Mouse (Mus musculus) leukemia stem cell, adult 10-12 weeks (primary cell): ENCODE measurements around the gene Psmb10. TPM values are rescaled to one million over a fixed set of nuclear protein-coding genes. Genes with fewer than 3 reads are reported as not detected.

Experiments
- polyA plus RNA-seq: library from polyadenylated mRNA; stranded (reverse); fragments of >175 nt; gene quantifications from 2 replicates; pipeline ENCODE4 v1.2.3, GENCODE M21; 2012; ENCODE audit warnings: low replicate concordance

Psmb10 gene
- 109 and 171 TPM in 2 replicates for polyA plus RNA-seq

DNA sequence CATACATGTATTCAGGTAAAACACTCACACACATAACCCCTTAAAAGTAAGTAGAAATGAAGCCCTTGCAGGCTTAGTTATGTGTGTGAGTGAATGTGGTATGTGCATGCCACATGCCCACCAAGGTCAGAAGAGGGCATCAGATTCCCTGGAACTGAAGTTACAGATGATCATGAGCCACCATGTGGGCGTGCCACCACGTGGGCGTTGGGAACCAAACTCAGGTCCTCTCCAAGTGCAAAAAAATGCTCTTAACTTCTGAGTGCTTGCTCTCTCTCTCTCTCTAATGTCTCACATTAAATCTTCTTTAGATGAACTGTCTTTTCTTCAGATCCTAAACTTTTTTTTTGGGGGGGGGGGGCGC, at the start of gene Psmb10:
Gene Psmb10, minus strand, starts transcription at position 139 of the 364 bp plus-strand sequence.

DNA sequence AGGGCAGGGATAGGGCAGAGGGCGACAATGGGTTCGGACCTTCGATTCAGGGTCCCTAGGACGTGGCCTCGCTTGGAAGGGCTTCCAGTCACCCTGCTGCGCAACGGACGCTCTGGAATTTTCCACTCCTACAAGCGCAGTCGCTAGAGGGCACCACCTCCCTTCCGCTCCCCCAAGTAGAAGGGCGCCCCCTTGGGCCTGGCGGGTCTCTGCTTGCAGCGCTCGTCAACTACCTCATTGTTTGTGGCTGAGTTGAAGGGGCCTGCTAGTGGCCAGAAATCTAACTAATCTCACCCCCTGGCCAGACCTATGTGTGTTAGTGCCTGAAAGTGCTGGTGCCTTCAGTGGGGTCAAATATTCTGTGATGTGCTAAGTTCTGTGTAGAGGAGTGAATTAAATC, 41.1 kb upstream of the Psmb10 start, which contains the start of gene Dpep3:
Gene Dpep3, minus strand, starts transcription at position 105 of the 400 bp plus-strand sequence.

DNA sequence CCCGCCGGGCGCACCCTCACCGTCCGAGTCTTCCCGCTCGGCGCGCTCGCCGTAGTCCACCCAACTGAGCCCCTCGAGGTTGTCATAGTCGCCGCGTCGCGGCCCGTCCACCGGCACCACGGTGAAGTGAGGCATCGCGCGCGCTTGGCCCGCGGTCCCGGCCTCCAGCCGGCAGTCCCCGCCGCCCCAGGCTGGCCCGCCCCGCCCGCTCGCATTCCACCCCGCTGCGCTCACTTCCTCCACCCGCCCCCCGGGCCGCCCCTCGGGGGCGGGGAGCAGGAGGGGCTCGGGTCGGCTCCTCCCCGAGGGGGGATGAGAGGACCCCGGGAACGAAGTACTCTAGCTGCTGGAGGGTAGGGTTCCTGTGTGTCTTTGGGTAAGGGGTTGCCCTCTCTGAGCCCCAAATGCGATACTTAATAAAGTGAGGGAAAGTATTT, 27.7 kb upstream of the Psmb10 start, which contains the start of gene Slc12a4:
Gene Slc12a4, minus strand, starts transcription at position 193 of the 437 bp plus-strand sequence.

DNA sequence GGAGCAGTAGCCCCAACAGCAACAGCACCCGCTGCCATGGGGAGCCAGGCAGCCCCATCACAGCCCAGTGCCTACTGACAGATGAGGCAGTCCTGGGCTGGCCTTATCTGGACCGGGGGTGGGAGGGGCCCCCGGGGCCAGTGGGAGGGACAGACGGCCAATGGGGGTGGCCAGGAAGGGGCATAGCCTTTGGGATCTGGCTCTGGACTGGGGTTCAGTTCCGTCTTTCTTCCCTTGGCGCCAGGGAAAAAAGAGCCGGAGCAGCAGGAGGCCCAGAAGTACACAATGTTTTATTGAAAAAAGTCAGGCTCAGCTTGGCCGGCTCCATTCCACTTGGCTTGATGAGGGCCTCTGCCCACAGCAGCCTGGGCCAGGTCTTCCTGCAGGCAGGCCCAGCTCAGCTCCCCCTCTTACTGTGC, 5.1 kb upstream of the Psmb10 start, which contains the start of gene Lcat:
Gene Lcat, minus strand, starts transcription at position 62 of the 419 bp plus-strand sequence.

DNA sequence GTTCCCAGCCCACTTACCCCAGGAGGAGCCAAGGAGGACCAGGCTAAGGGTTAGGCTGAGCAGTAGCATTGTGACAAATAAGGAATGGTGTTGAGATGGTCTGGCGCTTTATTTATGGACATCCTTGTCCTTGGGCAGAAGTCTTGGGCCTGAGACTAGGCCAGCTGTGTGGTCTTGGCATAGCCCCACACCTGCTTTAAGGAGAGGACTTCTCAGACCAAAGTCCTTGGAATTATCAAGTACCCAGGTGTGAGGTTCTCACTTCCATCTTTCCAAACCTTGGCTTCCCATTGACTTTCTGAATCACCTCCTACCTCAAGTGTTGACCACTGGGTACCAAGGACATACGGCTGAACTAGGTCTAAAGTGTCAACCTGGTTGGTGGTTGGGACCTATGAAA, 4.5 kb downstream of the Psmb10 start, which contains the start of gene Ctrl:
Gene Ctrl, minus strand, starts transcription at position 101 of the 400 bp plus-strand sequence.

GRCm38 (mm10) chr8:105900180-105900940, 37.9 kb downstream of the Psmb10 start, which contains the start of gene Pskh1:
Pskh1 (plus strand) TSS chr8:105900441.

GRCm38 (mm10) chr8:105893339-105893738, 44.9 kb downstream of the Psmb10 start, which contains the start of gene Nrn1l:
Nrn1l (plus strand) TSS chr8:105893567.

Other genes starting within 250 kb of the Psmb10 start
- gene Acd, start 237.3 kb downstream of the Psmb10 start, polyA plus RNA-seq: 16.0 and 76.2 TPM in 2 replicates
- gene Pard6a, start 237.3 kb downstream of the Psmb10 start, polyA plus RNA-seq: 2.0 and 16.3 TPM in 2 replicates
- not detected in 2 replicates for gene 4933405L10Rik, start 230.8 kb downstream of the Psmb10 start, polyA plus RNA-seq
- gene Enkd1, start 230.2 kb downstream of the Psmb10 start, polyA plus RNA-seq: 33.4 and 64.7 TPM in 2 replicates
- 4.4 and 7.9 TPM in 2 replicates for gene Gfod2, start 179.8 kb downstream of the Psmb10 start, polyA plus RNA-seq
- gene Ranbp10, start 111.1 kb downstream of the Psmb10 start, polyA plus RNA-seq: 43.5 and 111 TPM in 2 replicates
- gene Tsnaxip1, start 110.7 kb downstream of the Psmb10 start, polyA plus RNA-seq: not detected in 2 replicates
- 14.1 and 23.1 TPM in 2 replicates for gene Cenpt, start 85.2 kb downstream of the Psmb10 start, polyA plus RNA-seq
- gene Thap11, start 83.3 kb downstream of the Psmb10 start, polyA plus RNA-seq: 18.1 and 52.4 TPM in 2 replicates
- gene Nutf2, start 77.9 kb downstream of the Psmb10 start, polyA plus RNA-seq: 81.1 and 133 TPM in 2 replicates
- 14.8 and 34.3 TPM in 2 replicates for gene Edc4, start 57.6 kb downstream of the Psmb10 start, polyA plus RNA-seq
- gene Nrn1l, start 44.9 kb downstream of the Psmb10 start, polyA plus RNA-seq: 3.1 and 7.0 TPM in 2 replicates
- 4.1 and 19.3 TPM in 2 replicates for gene Pskh1, start 38.0 kb downstream of the Psmb10 start, polyA plus RNA-seq
- 0.21 and 1.7 TPM in 2 replicates for gene Ctrl, start 4.6 kb downstream of the Psmb10 start, polyA plus RNA-seq
- gene Lcat, start 4.9 kb upstream of the Psmb10 start, polyA plus RNA-seq: 1.2 and 4.9 TPM in 2 replicates
- gene Slc12a4, start 27.7 kb upstream of the Psmb10 start, polyA plus RNA-seq: 28.3 and 35.5 TPM in 2 replicates
- gene Dpep3, start 41.0 kb upstream of the Psmb10 start, polyA plus RNA-seq: not detected in 2 replicates
- gene Dus2, start 52.9 kb upstream of the Psmb10 start, polyA plus RNA-seq: 2.9 and 6.0 TPM in 2 replicates
- gene Dpep2nb, start 67.5 kb upstream of the Psmb10 start, polyA plus RNA-seq: not detected in 2 replicates
- gene Ddx28, start 73.4 kb upstream of the Psmb10 start, polyA plus RNA-seq: 20.3 and 22.1 TPM in 2 replicates
- gene Nfatc3, start 120.4 kb upstream of the Psmb10 start, polyA plus RNA-seq: 11.8 and 20.8 TPM in 2 replicates
- 0.09 TPM in 1 of 2 replicates, not detected in the other for gene Esrp2, start 198.5 kb upstream of the Psmb10 start, polyA plus RNA-seq
- 9.8 and 15.4 TPM in 2 replicates for gene Pla2g15, start 212.0 kb upstream of the Psmb10 start, polyA plus RNA-seq
- 0.93 and 1.3 TPM in 2 replicates for gene Slc7a6, start 230.4 kb upstream of the Psmb10 start, polyA plus RNA-seq